Mouse (Mus musculus) limb, embryonic 13.5 days (tissue): Measurements from ENCODE around the gene Lad1. TPM values are rescaled to one million over a fixed set of nuclear protein-coding genes. Genes with fewer than 3 reads are reported as not detected.

ENCODE experiments used
- ATAC-seq: fragments of 200-750 bp; cut with Nextera tagmentation; 2 replicates; pipeline ENCODE4 v1.8.0; 2017; ENCODE audit warnings: low read depth, moderate number of reproducible peaks, moderate TSS enrichment; ENCODE audit not compliant: low FRiP score
- H3K27ac ChIP-seq: fragments of 300-500 bp; sonication (generic); 2 replicates; pipeline ENCODE4 v1.5.1; 2015; ENCODE audit warnings: inconsistent platforms, mild to moderate bottlenecking, moderate library complexity
- H3K27me3 ChIP-seq: fragments of 300-500 bp; sonication (generic); 2 replicates; pipeline ENCODE4 v1.6.1; 2015; ENCODE audit warnings: mild to moderate bottlenecking, inconsistent platforms
- H3K36me3 ChIP-seq: fragments of 300-500 bp; sonication (generic); 2 replicates; pipeline ENCODE4 v1.6.1; 2015; ENCODE audit warnings: inconsistent platforms, mild to moderate bottlenecking, moderate library complexity
- H3K4me1 ChIP-seq: fragments of 300-500 bp; sonication (generic); 2 replicates; pipeline ENCODE4 v1.6.1; 2015; ENCODE audit warnings: inconsistent platforms
- H3K4me2 ChIP-seq: fragments of 300-500 bp; sonication (generic); replicated peaks from 2 replicates; pipeline ENCODE4 v1.6.1; 2015; ENCODE audit warnings: inconsistent platforms, mild to moderate bottlenecking, moderate library complexity
- H3K4me3 ChIP-seq: fragments of 300-500 bp; sonication (generic); 2 replicates; pipeline ENCODE4 v1.5.1; 2015; ENCODE audit warnings: moderate library complexity, mild to moderate bottlenecking, inconsistent platforms
- H3K9ac ChIP-seq: fragments of 300-500 bp; sonication (generic); 2 replicates; pipeline ENCODE4 v1.6.1; 2015; ENCODE audit warnings: mild to moderate bottlenecking, inconsistent platforms
- H3K9me3 ChIP-seq: fragments of 300-500 bp; sonication (generic); 2 replicates; pipeline ENCODE4 v1.6.1; 2016; ENCODE audit warnings: inconsistent platforms
- WGBS: fragments of 180-500 bp; shearing (Covaris S2); methylation state at CpG from one replicate; pipeline ENCODE4 v1.1.7; 2015; 5-methylcytosine and 5-hydroxymethylcytosine counted together
- polyA plus RNA-seq: library from polyadenylated mRNA; unstranded; fragments of >200 nt; fragmentation: Nextera tagmentation; extraction: Ambion mirVana; gene quantifications from 2 replicates; pipeline ENCODE4 v1.2.1, GENCODE M21; 2015

Gene Lad1
- 7.2 and 8.5 TPM in 2 replicates for polyA plus RNA-seq

DNA sequence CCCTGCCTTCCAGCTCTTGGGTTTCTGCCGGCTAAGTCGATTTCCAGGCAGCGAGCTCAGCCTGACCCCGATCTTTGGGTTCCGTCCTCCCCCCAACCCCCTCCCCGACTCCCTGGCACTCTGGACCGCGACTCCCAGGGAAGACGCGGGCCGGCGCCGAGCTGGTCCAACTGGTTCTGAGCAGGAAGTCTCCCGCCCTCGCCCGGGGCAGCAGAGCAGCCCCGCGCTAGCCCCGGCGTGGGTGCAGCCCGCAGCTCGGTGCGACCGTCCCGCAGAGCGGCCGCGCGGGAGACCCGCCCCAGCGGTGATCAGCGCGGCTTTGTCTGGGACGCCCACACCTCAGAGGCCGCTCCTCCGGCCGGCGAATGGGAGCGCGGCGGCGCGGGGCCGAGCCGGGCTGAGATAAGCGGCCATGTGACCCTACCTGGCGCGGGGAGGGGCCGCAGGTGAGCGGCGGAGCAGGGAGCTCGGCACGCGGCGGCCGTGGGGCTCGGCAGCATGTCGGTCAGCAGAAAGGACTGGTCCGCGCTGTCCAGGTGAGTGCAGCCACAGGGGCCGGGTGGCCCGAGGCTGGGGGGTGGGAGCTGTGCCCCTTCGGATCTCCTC is at the start of gene Lad1:
Lad1 (plus strand) TSS at position 118 of the 606 bp plus-strand sequence.
- Histone ChIP-seq H3K27ac (no peak within 1 kb of the TSS), H3K4me1 (peaks cover 4% of the 10 kb centered on the region; the same call in 1 of the 2 replicates), H3K4me2 (peak within 1 kb of the TSS; percentile 99), H3K9me3 (no peaks in the 10 kb centered on the region), H3K36me3 (no peaks in the 10 kb centered on the region), H3K27me3 (peaks cover 79% of the 10 kb centered on the region), H3K4me3 (peak within 1 kb of the TSS; percentile 63), H3K9ac (peak within 1 kb of the TSS; percentile 74)
- under 1% methylated on average over 63 of the region's 63 CpGs for WGBS
- peak; percentile 41; the same call in 1 of the 2 replicates for ATAC-seq

DNA sequence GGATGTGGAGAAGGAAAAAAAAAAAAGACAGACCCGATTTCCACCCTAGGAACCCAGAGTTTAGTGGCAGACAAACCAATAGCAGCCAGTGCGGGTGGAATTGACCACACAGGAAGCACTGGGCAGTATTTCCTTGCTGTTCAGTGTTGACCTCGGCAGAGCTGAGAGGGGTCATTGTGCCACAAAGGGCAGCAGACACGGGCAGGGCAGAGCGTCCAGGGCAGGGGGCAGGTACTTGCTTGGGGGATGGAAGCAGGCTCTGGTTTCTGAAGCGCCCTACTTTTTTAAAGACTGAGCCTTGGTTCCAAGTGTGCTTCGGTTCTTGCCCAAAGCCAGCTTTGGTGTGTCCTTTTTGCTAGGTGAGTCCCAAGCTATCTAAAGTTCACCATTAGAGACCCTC is 48.2 kb upstream of the Lad1 start:
- H3K9me3 ChIP-seq: no peaks in the 10 kb centered on the region
- 0 out of 2 replicates have a peak overlapping the region, but pooled peaks have one; percentile 0 for H3K27ac ChIP-seq
- no peak overlapping the region for H3K4me3 ChIP-seq
- no peaks in the 10 kb centered on the region for H3K27me3 ChIP-seq
- H3K36me3 ChIP-seq: peaks cover 24% of the 10 kb centered on the region
- H3K4me1 ChIP-seq: peaks cover 51% of the 10 kb centered on the region
- no peak overlapping the region for H3K4me2 ChIP-seq
- 64% methylated on average over 7 of the region's 7 CpGs for WGBS
- no peak overlapping the region for H3K9ac ChIP-seq
- no peak for ATAC-seq

DNA sequence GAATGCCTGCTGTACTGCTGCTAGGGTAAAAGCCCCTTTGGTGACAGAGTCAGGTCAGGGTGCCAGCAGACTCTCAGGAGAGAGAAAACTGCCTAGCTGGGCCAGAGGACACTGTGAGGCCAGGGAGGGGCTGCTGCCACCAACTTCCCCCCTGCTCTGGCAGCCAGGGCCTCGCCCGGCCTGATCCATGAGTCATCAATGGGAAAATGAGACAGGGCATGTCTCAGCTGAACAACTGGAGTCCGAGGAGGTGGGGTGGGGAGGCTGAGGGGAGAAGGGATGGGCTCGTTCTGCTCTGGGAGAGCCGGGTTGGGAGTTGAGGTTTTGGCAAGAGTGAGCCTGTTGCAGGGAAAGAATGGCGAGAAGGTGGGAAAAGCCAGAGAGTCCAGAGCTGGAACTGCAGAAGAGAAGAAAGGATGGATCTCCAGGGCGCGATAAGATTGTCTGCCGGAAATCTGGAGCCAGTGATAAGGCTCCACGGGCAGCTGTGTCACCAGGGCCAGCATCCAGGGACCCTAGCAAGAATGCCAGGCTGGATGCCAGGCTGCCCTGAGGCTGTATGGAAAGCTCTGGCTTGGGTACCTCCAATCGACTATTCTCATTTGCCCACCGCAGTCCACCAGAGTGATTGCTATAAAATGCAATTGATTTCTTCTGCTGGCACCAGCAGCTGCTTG is 47.4 kb upstream of the Lad1 start:
- 58% methylated on average over 12 of the region's 12 CpGs for WGBS
- Histone ChIP-seq H3K36me3 (peaks cover 24% of the 10 kb centered on the region), H3K27me3 (no peaks in the 10 kb centered on the region), H3K4me2 (no peak overlapping the region; the same call in 1 of the 2 replicates), H3K9ac (no peak overlapping the region), H3K9me3 (no peaks in the 10 kb centered on the region), H3K4me3 (no peak overlapping the region), H3K4me1 (peaks cover 46% of the 10 kb centered on the region), H3K27ac (peak overlapping the region; percentile 0; the same call in 1 of the 2 replicates)
- ATAC-seq: no peak

DNA sequence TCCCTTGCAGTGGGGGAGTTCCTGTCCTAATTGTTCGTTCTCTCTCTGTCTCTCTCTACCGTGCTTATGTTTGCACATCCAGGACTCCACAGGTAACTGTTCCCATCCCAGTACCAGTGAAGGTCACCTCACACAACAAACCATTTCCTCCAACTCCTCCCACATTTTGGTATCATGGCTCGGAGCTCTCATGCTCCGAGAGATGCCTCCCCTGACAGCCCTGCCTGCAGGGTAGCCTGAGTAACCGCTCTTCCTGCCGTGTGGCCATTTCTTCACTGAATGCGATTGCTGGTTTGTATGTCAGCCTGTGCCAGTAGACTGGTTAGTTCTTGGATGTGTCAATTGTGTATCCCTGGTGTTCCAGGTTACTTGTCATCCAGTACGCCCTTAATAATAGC is 46.8 kb upstream of the Lad1 start:
- no peak for ATAC-seq
- Histone ChIP-seq H3K4me3 (no peak overlapping the region), H3K4me1 (peaks cover 42% of the 10 kb centered on the region), H3K9ac (no peak overlapping the region), H3K9me3 (no peaks in the 10 kb centered on the region), H3K4me2 (no peak overlapping the region), H3K27me3 (no peaks in the 10 kb centered on the region), H3K27ac (no peak overlapping the region), H3K36me3 (peaks cover 24% of the 10 kb centered on the region)
- WGBS: 69% methylated on average over 8 of the region's 8 CpGs

DNA sequence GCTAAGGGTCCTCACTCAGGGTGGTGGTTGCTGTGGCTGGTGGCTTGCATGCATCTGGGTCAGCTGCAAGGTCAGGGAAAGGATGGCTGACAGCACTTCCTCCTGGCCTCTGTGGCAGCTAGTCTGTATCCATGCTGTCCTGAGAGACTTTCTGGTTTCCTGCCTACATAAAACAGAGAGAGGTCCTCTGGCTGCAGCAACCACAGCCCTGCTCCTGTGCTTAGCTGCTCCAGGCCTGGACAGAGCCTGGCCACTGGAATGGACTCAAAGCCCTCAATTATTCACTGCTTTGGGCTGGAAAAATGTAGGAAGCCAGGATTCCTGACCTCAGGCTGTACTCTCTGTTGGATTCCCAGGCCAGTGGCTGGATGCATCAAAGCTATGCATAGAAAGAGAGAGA is 41.8 kb upstream of the Lad1 start:
- H3K27me3 ChIP-seq: no peaks in the 10 kb centered on the region
- H3K9ac ChIP-seq: no peak overlapping the region
- no peaks in the 10 kb centered on the region for H3K9me3 ChIP-seq
- H3K4me3 ChIP-seq: no peak overlapping the region
- no peak overlapping the region for H3K4me2 ChIP-seq
- ATAC-seq: no peak
- peaks cover 26% of the 10 kb centered on the region for H3K4me1 ChIP-seq
- H3K36me3 ChIP-seq: no peaks in the 10 kb centered on the region
- no peak overlapping the region for H3K27ac ChIP-seq

GRCm38 (mm10) chr1:135777046-135777445 is 41.4 kb upstream of the Lad1 start:
- 84% methylated on average over 1 of the region's 1 CpGs for WGBS
- no peak overlapping the region for H3K27ac ChIP-seq

DNA sequence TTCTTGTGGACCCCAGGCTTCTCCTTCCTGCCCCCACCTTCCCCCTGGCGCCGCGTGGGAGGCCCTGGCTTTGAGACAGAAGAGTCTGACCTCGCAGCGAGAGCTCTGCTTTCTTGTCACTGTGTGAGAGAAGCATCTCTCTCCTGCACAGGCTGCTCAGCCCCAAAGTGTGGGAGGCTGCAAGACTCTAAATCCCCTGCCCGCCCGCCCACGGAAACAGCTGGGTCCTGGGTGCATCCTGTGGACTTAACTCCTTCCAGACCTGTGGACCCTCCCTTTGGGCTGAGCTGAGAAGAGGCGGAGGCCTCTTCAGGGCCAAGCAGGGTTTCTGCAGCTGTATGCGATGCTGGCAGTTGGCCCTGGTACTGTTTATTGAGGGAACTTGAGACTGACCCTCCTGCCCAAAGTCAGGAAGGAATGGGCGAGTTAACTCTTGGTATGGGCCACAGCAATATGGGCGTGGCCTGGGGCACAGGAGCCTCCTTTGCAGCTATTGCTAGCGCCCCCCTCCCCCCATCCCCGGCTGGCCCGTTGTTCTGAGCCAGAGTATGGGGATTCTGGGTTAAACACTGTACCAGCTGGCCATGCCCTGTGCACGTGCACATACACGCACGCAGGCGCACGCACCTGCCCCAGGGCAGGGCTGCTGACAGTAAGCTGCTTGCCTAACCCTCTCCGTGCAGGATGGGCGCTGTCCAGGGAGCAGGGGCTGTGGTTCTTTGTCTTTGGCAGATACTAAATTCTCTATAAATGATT is 39.4 kb upstream of the Lad1 start, which contains the start of gene Tnni1:
Tnni1 (plus strand) TSS at position 655 of the 756 bp plus-strand sequence.
- no peaks in the 10 kb centered on the region for H3K27me3 ChIP-seq
- H3K4me1 ChIP-seq: peaks cover 26% of the 10 kb centered on the region
- H3K27ac ChIP-seq: peak within 1 kb of the TSS; percentile 67
- H3K4me2 ChIP-seq: peak within 1 kb of the TSS; percentile 39
- no peak within 1 kb of the TSS for H3K4me3 ChIP-seq
- 21% methylated on average over 22 of the region's 22 CpGs for WGBS
- H3K36me3 ChIP-seq: no peaks in the 10 kb centered on the region
- no peak within 1 kb of the TSS for H3K9ac ChIP-seq
- H3K9me3 ChIP-seq: no peaks in the 10 kb centered on the region
- peak; percentile 72 for ATAC-seq

More at GRCm38 (mm10) chr1:135777046-135777445, 41.4 kb upstream of the Lad1 start:
- H3K27me3 ChIP-seq: no peaks in the 10 kb centered on the region
- H3K36me3 ChIP-seq: no peaks in the 10 kb centered on the region
- H3K9me3 ChIP-seq: no peaks in the 10 kb centered on the region
- no peak overlapping the region for H3K4me2 ChIP-seq
- no peak overlapping the region for H3K4me3 ChIP-seq
- H3K4me1 ChIP-seq: peaks cover 26% of the 10 kb centered on the region
- no peak overlapping the region for H3K9ac ChIP-seq
- no peak for ATAC-seq

GRCm38 (mm10) chr1:135780649-135781048 is 37.7 kb upstream of the Lad1 start:
- peaks cover 26% of the 10 kb centered on the region for H3K4me1 ChIP-seq
- no peaks in the 10 kb centered on the region for H3K36me3 ChIP-seq
- H3K4me2 ChIP-seq: no peak overlapping the region
- H3K9ac ChIP-seq: peak overlapping the region; percentile 26; the same call in 1 of the 2 replicates
- WGBS: 36% methylated on average over 4 of the region's 4 CpGs
- H3K9me3 ChIP-seq: no peaks in the 10 kb centered on the region
- H3K27me3 ChIP-seq: no peaks in the 10 kb centered on the region
- no peak overlapping the region for H3K27ac ChIP-seq
- no peak for ATAC-seq
- H3K4me3 ChIP-seq: no peak overlapping the region

- Histone ChIP-seq H3K27me3 (no peaks in the 10 kb centered on the region), H3K9me3 (no peaks in the 10 kb centered on the region), H3K4me3 (no peak overlapping the region), H3K4me2 (no peak overlapping the region), H3K27ac (no peak overlapping the region), H3K36me3 (no peaks in the 10 kb centered on the region), H3K4me1 (peaks cover 26% of the 10 kb centered on the region), H3K9ac (no peak overlapping the region)
- 13% methylated on average over 13 of the region's 13 CpGs for WGBS
- ATAC-seq: peak; percentile 45; the same call in 1 of the 2 replicates
Measured at GRCm38 (mm10) chr1:135781220-135781619, 37.2 kb upstream of the Lad1 start.

DNA sequence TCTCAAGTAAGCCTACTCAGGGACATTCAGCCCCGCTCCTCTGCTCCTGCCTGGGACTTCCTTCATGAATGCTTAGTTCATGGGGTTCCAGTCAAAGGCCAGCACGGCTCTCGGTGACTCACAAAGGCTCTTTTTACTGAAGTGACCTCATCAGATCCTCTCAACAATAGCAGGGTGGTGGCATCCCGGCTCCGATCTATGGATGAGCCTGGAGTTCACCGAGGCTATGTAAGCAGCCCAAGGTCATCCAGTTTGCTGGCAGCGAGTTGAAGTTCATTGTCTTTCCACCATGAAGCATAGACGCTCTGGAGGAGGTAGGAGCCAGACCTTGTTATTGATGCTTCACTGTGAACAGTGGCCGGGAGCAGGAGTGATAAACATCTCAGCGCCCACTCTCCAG is 35.6 kb upstream of the Lad1 start:
- Histone ChIP-seq H3K27ac (no peak overlapping the region), H3K4me2 (no peak overlapping the region), H3K4me1 (peaks cover 26% of the 10 kb centered on the region), H3K9me3 (no peaks in the 10 kb centered on the region), H3K9ac (no peak overlapping the region), H3K36me3 (no peaks in the 10 kb centered on the region), H3K27me3 (no peaks in the 10 kb centered on the region), H3K4me3 (no peak overlapping the region)
- no peak for ATAC-seq
- WGBS: 77% methylated on average over 10 of the region's 10 CpGs

DNA sequence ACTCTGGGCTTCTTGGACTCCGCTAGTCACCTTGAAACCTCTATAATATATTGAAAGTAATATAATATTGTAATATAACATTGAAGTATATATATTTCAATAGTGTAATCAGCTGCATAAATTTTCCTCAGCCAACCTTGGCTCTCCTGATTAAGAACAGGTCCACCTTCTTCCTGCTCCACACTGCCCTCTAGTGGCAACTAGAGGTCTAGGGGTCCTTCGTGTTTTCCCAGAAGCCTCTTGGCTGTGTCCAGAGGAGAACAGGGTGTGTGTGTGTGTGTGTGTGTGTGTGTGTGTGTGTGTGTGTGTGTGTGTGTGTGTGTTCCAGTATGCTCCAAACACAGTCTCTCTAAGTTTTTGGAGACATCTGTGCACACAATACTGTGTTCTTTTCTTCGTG is 30.6 kb upstream of the Lad1 start:
- no peak overlapping the region for H3K4me2 ChIP-seq
- 49% methylated on average over 3 of the region's 3 CpGs for WGBS
- H3K27ac ChIP-seq: no peak overlapping the region

DNA sequence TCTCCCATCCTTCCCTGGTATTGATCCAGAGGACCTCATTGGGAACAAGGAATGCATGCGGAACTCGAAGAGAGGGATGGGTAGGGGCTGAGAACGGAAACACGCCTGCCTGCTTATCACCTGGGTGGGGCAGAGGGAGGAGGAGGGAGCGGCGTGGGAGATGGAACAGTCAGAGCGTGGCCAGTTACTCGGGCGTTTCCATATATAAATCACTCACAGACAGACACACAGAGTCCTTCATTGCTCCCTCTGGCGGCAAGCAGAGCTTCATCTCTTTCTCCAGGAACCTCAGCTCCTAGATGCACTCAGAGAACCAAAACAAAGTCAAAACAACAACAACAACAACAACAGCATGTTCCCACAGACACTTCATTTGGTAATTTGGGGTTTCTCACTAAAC is 29.7 kb upstream of the Lad1 start:
- H3K36me3 ChIP-seq: no peaks in the 10 kb centered on the region
- no peak overlapping the region for H3K9ac ChIP-seq
- H3K4me3 ChIP-seq: no peak overlapping the region
- H3K4me1 ChIP-seq: peaks cover 9% of the 10 kb centered on the region
- H3K4me2 ChIP-seq: 0 out of 2 replicates have a peak overlapping the region, but pooled peaks have one; percentile 15
- no peak for ATAC-seq
- WGBS: 30% methylated on average over 10 of the region's 10 CpGs
- H3K27ac ChIP-seq: no peak overlapping the region
- H3K9me3 ChIP-seq: no peaks in the 10 kb centered on the region
- peaks cover 10% of the 10 kb centered on the region; the same call in 1 of the 2 replicates for H3K27me3 ChIP-seq

More for the DNA sequence above, 30.6 kb upstream of the Lad1 start:
- Histone ChIP-seq H3K4me1 (peaks cover 4% of the 10 kb centered on the region; the same call in 1 of the 2 replicates), H3K4me3 (no peak overlapping the region), H3K9ac (no peak overlapping the region), H3K36me3 (no peaks in the 10 kb centered on the region), H3K27me3 (0 out of 2 replicates have a peak, but pooled peaks cover 4% of the 10 kb centered on the region), H3K9me3 (no peaks in the 10 kb centered on the region)
- no peak for ATAC-seq
